Mouse (Mus musculus) Patski (cell line): ENCODE results near the gene Mki67. TPM values are rescaled to one million over a fixed set of nuclear protein-coding genes. Genes with fewer than 3 reads are reported as not detected.
A peak's percentile ranks its signal among the peaks of the same experiment; 100 is the strongest.

Experiments used
- ATAC-seq: fragments of 100-300 bp; one replicate; pipeline ENCODE4 v1.8.0; 2021
- CTCF ChIA-PET: fragments of 350-600 bp; sonication (Branson Sonifier 250); formaldehyde crosslinking; loops from one replicate; lab custom pipeline; 2022; ENCODE audit warnings: inconsistent platforms; lab: Charles Lee
- POLR2A ChIA-PET: fragments of 350-600 bp; sonication (Branson Sonifier 250); formaldehyde crosslinking; loops from one replicate; lab custom pipeline; 2022; ENCODE audit warnings: antibody characterized with exemption, inconsistent platforms; lab: Charles Lee
- DNase-seq: peaks from one replicate; pipeline ENCODE4 v3.0.0-alpha.2; 2011; ENCODE audit warnings: low read depth, low spot score
- H3K27me3 ChIP-seq: fragments of 371-371 bp; one replicate; pipeline ENCODE4 v1.5.1; 2021
- CTCF ChIP-seq: fragments of 100-300 bp; IDR thresholded peaks from one replicate; pipeline ENCODE4 v1.5.1; 2021
- in situ Hi-C: fragments of 300-500 bp; cut with MboI; formaldehyde crosslinking; loops from 3 replicates; pipeline ENCODE4 v1.11.1; 2018; ENCODE audit warnings: low pct_unique_long_range_greater_than_20kb, mixed read lengths
- polyA plus RNA-seq: library from polyadenylated mRNA; unstranded; gene quantifications from one replicate; pipeline ENCODE4 v1.2.3, GENCODE M21; 2021

The Mki67 gene
- polyA plus RNA-seq, 1 experiment from 2014 or later = 39.6 TPM

GRCm38 (mm10) chr7:135673576-135673975, 42.6 kb downstream of the Mki67 start:
- ATAC-seq = no peak
- in situ Hi-C loops = no loop called here
- no peaks in the 10 kb centered on the region for H3K27me3 ChIP-seq
- DNase-seq = no peak
- CTCF ChIA-PET = interaction anchor here (0.9 to 2.4 kb wide), 2 partner anchors 42 to 62 kb away, joined by 3 to 8 read pairs; no protein-coding TSS in a partner anchor
- POLR2A ChIA-PET = no interaction called here
- TF ChIP-seq CTCF = no peak

- H3K27me3 ChIP-seq = no peaks in the 10 kb centered on the region
- in situ Hi-C loops = loop anchor here (5.0 to 10.0 kb wide), 2 partner anchors 37 to 274 kb away; no protein-coding TSS in a partner anchor
- ATAC-seq (peak; percentile 60), DNase-seq (peak; percentile 30)
- POLR2A ChIA-PET = interaction anchor here (0.7 kb wide), 1 partner anchor 8 kb away, joined by 3 read pairs; no protein-coding TSS in a partner anchor
- CTCF ChIA-PET = interaction anchor here (0.8 to 1.3 kb wide), 5 partner anchors 26 to 132 kb away, joined by 3 to 8 read pairs (median 3); partner anchors contain the start of gene Ptpre
- TF ChIP-seq CTCF = peak; percentile 85
Measured at GRCm38 (mm10) chr7:135668852-135669739, 47.1 kb downstream of the Mki67 start.

GRCm38 (mm10) chr7:135666314-135666713, 49.8 kb downstream of the Mki67 start:
- POLR2A ChIA-PET = no interaction called here
- CTCF ChIA-PET = interaction anchor here (1.8 kb wide), 1 partner anchor 70 kb away, joined by 6 read pairs; no protein-coding TSS in a partner anchor
- H3K27me3 ChIP-seq = no peaks in the 10 kb centered on the region
- in situ Hi-C loops = loop anchor here (5.0 to 10.0 kb wide), 2 partner anchors 34 to 272 kb away; no protein-coding TSS in a partner anchor
- DNase-seq (no peak), ATAC-seq (no peak)
- TF ChIP-seq CTCF = no peak

- in situ Hi-C loops = loop anchor here (10.0 kb wide), 1 partner anchor 269 kb away; no protein-coding TSS in a partner anchor
- no peaks in the 10 kb centered on the region for H3K27me3 ChIP-seq
- DNase-seq (no peak), ATAC-seq (no peak)
- CTCF ChIA-PET = interaction anchor here (1.2 to 1.4 kb wide), 2 partner anchors 9 to 32 kb away, joined by 3 to 4 read pairs; no protein-coding TSS in a partner anchor
- TF ChIP-seq CTCF = no peak
- POLR2A ChIA-PET = no interaction called here
Measured at GRCm38 (mm10) chr7:135664211-135664610, 52.0 kb downstream of the Mki67 start.

GRCm38 (mm10) chr7:135660314-135660713, 55.8 kb downstream of the Mki67 start:
- CTCF ChIA-PET = interaction anchor here (1.0 to 1.6 kb wide), 7 partner anchors 18 to 123 kb away, joined by 3 to 7 read pairs (median 4); partner anchors contain the start of gene Ptpre
- DNase-seq (peak; percentile 51), ATAC-seq (peak; percentile 17)
- no peak for TF ChIP-seq CTCF
- no peaks in the 10 kb centered on the region for H3K27me3 ChIP-seq
- POLR2A ChIA-PET = interaction anchor here (0.5 kb wide), 1 partner anchor 551 kb away, joined by 3 read pairs; no protein-coding TSS in a partner anchor
- in situ Hi-C loops = loop anchor here (10.0 kb wide), 1 partner anchor 266 kb away; no protein-coding TSS in a partner anchor

GRCm38 (mm10) chr7:135659314-135659935, 56.7 kb downstream of the Mki67 start:
- in situ Hi-C loops = no loop called here
- DNase-seq (peak; percentile 96), ATAC-seq (peak; percentile 90)
- ChIA-PET POLR2A (interaction anchor here (1.2 kb wide), 1 partner anchor 22 kb away, joined by 3 read pairs; no protein-coding TSS in a partner anchor), CTCF (interaction anchor here (0.8 to 1.6 kb wide), 8 partner anchors 17 to 122 kb away, joined by 3 to 7 read pairs (median 4); partner anchors contain the start of gene Ptpre)
- TF ChIP-seq CTCF = no peak
- H3K27me3 ChIP-seq = no peaks in the 10 kb centered on the region

- CTCF ChIA-PET = no interaction called here
- no peak for DNase-seq
- POLR2A ChIA-PET = interaction anchor here (0.6 to 1.2 kb wide), 2 partner anchors 20 to 107 kb away, joined by 3 to 4 read pairs; no protein-coding TSS in a partner anchor
- TF ChIP-seq CTCF = no peak
- no peak for ATAC-seq
- H3K27me3 ChIP-seq = no peaks in the 10 kb centered on the region
- in situ Hi-C loops = no loop called here
Measured at GRCm38 (mm10) chr7:135658150-135658549, 58.0 kb downstream of the Mki67 start.

GRCm38 (mm10) chr7:135655113-135655512, 61.0 kb downstream of the Mki67 start:
- no peaks in the 10 kb centered on the region for H3K27me3 ChIP-seq
- in situ Hi-C loops = no loop called here
- ATAC-seq = no peak
- DNase-seq = no peak
- TF ChIP-seq CTCF = no peak
- ChIA-PET CTCF (interaction anchor here (1.2 to 1.7 kb wide), 2 partner anchors 9 to 10 kb away, joined by 4 to 5 read pairs; no protein-coding TSS in a partner anchor), POLR2A (no interaction called here)

- POLR2A ChIA-PET = no interaction called here
- TF ChIP-seq CTCF = no peak
- in situ Hi-C loops = no loop called here
- DNase-seq (no peak), ATAC-seq (no peak)
- CTCF ChIA-PET = interaction anchor here (1.7 kb wide), 1 partner anchor 10 kb away, joined by 5 read pairs; no protein-coding TSS in a partner anchor
- H3K27me3 ChIP-seq = no peaks in the 10 kb centered on the region
Measured at GRCm38 (mm10) chr7:135654288-135654687, 61.9 kb downstream of the Mki67 start.

GRCm38 (mm10) chr7:135653601-135654000, 62.6 kb downstream of the Mki67 start:
- no peak for DNase-seq
- in situ Hi-C loops = no loop called here
- POLR2A ChIA-PET = no interaction called here

More at GRCm38 (mm10) chr7:135653601-135654000, 62.6 kb downstream of the Mki67 start:
- CTCF ChIA-PET = interaction anchor here (1.9 kb wide), 1 partner anchor 22 kb away, joined by 4 read pairs; no protein-coding TSS in a partner anchor
- H3K27me3 ChIP-seq = no peaks in the 10 kb centered on the region
- ATAC-seq = no peak
- TF ChIP-seq CTCF = no peak
